18 mouse cellular contexts compared by ENCODE assay signal in genomic region chr2:28598692-28599568, GRCm38 (mm10). TPM values are rescaled to one million over a fixed set of nuclear protein-coding genes. Genes with fewer than 3 reads are reported as not detected.
DNase-seq lines count a peak whose midpoint lies in the region; ATAC-seq and TF ChIP-seq lines count a peak whose summit lies in the region.
"Had no signal": no experiment of that assay in that cellular context is flagged by ENCODE, and none has a peak within 500 bp of the region (broad histone marks: within the 10 kb centered on the region; RNA-seq: fewer than 3 reads in every experiment).

No protein-coding gene starts in this region.

- TF ChIP-seq POLR2A in limb, embryonic 14.5 days (IDR thresholded peaks at IDR 0.05; ENCODE audit: borderline replicate concordance, extremely low read depth, insufficient read depth, insufficient read length), result no peak

- H3K9ac ChIP-seq in intestine, embryonic 14.5 days (ENCODE audit: low read length), result no peak overlapping the region
- H3K9ac ChIP-seq in intestine, postnatal 0 days (ENCODE audit: low read depth, low read length), result no peak overlapping the region
- 0 out of 2 replicates have a peak overlapping the region, but pooled peaks have one; percentile 12 for H3K9ac ChIP-seq in limb, embryonic 14.5 days (ENCODE audit: low read depth, low read length, severe bottlenecking)
- H3K9ac ChIP-seq in intestine, embryonic 16.5 days (ENCODE audit: low read depth, low read length), result no peak overlapping the region
- H3K9ac ChIP-seq: lung, embryonic 15.5 days had no signal

- no peaks in the 10 kb centered on the region for H3K27me3 ChIP-seq in intestine, embryonic 14.5 days (replicated peaks; ENCODE audit: control insufficient read depth, insufficient read depth, low read length)
- H3K27me3 ChIP-seq in intestine, postnatal 0 days (replicated peaks; ENCODE audit: control insufficient read depth, insufficient read depth, low read length), result no peaks in the 10 kb centered on the region
- no peaks in the 10 kb centered on the region for H3K27me3 ChIP-seq in G1E (ENCODE audit: insufficient read depth, low read length)
- H3K27me3 ChIP-seq in limb, embryonic 14.5 days (ENCODE audit: control insufficient read depth, insufficient read depth, low read length), result no peaks in the 10 kb centered on the region
- H3K27me3 ChIP-seq in intestine, embryonic 16.5 days (replicated peaks; ENCODE audit: control insufficient read depth, insufficient read depth, low read length), result no peaks in the 10 kb centered on the region
- H3K27me3 ChIP-seq: lung, embryonic 15.5 days had no signal

- no peak overlapping the region for H3K4me2 ChIP-seq in intestine, embryonic 14.5 days (ENCODE audit: low read length)
- H3K4me2 ChIP-seq in intestine, postnatal 0 days (replicated peaks; ENCODE audit: low read depth), result no peak overlapping the region
- H3K4me2 ChIP-seq in limb, embryonic 14.5 days (replicated peaks; ENCODE audit: low read depth, low read length, severe bottlenecking), result no peak overlapping the region
- H3K4me2 ChIP-seq in intestine, embryonic 16.5 days (ENCODE audit: low read depth, low read length), result no peak overlapping the region
- H3K4me2 ChIP-seq: hindbrain, embryonic 12.5 days; lung, embryonic 15.5 days had no signal

- no peak overlapping the region for H3K4me3 ChIP-seq in intestine, embryonic 14.5 days (ENCODE audit: low read depth, low read length)
- H3K4me3 ChIP-seq in intestine, postnatal 0 days (ENCODE audit: low read depth, low read length), result no peak overlapping the region
- H3K4me3 ChIP-seq in G1E (ENCODE audit: low read depth, low read length), result peak overlapping the region; percentile 50; the same call in 1 of the 2 replicates
- no peak overlapping the region for H3K4me3 ChIP-seq in limb, embryonic 14.5 days (replicated peaks; ENCODE audit: low read length)
- H3K4me3 ChIP-seq in intestine, embryonic 16.5 days (ENCODE audit: low read length), result no peak overlapping the region
- H3K4me3 ChIP-seq: embryonic facial prominence, embryonic 10.5 days; hindbrain, embryonic 12.5 days; left cerebral cortex, adult 2 months; lung, embryonic 15.5 days; myocyte had no signal

- no peak for DNase-seq in intestine, embryonic 14.5 days (ENCODE audit: low spot score)
- DNase-seq in 416B (ENCODE audit: low read depth) (peak; percentile 99), G1E (ENCODE audit: low spot score) (no peak)
- no peak for DNase-seq in limb, embryonic 14.5 days (ENCODE audit: low spot score)
- no peak for DNase-seq in c-Kit-positive CD71-positive TER-119-positive erythroid progenitor cells, embryonic 14.5 days (ENCODE audit: low spot score)
- DNase-seq: adrenal gland, adult 8-10 months; cerebellum, adult 9-11 months; kidney, adult 18-20 months; right cerebral cortex, postnatal 4 days had no signal

- no peaks in the 10 kb centered on the region for H3K9me3 ChIP-seq in intestine, embryonic 14.5 days (ENCODE audit: control insufficient read depth, low read length)
- no peaks in the 10 kb centered on the region for H3K9me3 ChIP-seq in intestine, postnatal 0 days (ENCODE audit: control insufficient read depth)
- no peaks in the 10 kb centered on the region for H3K9me3 ChIP-seq in G1E (replicated peaks)
- no peaks in the 10 kb centered on the region for H3K9me3 ChIP-seq in limb, embryonic 14.5 days (ENCODE audit: control insufficient read depth, low read length)
- no peaks in the 10 kb centered on the region for H3K9me3 ChIP-seq in intestine, embryonic 16.5 days (ENCODE audit: control insufficient read depth, low read length)
- H3K9me3 ChIP-seq: embryonic facial prominence, embryonic 10.5 days; hindbrain, embryonic 12.5 days; lung, embryonic 15.5 days had no signal

- peak overlapping the region; percentile 38; the same call in 1 of the 2 replicates for H3K27ac ChIP-seq in intestine, embryonic 14.5 days (ENCODE audit: low read depth)
- no peak overlapping the region for H3K27ac ChIP-seq in intestine, postnatal 0 days (ENCODE audit: low read depth, low read length)
- no peak overlapping the region for H3K27ac ChIP-seq in limb, embryonic 14.5 days (replicated peaks; ENCODE audit: low read depth, low read length)
- no peak overlapping the region for H3K27ac ChIP-seq in intestine, embryonic 16.5 days (ENCODE audit: low read length)
- H3K27ac ChIP-seq: embryonic facial prominence, embryonic 10.5 days; hindbrain, embryonic 12.5 days; left cerebral cortex, adult 2 months; lung, embryonic 15.5 days had no signal

- H3K4me1 ChIP-seq in intestine, embryonic 14.5 days (replicated peaks; ENCODE audit: control insufficient read depth, insufficient read depth, low read length), result peaks cover 13% of the 10 kb centered on the region
- H3K4me1 ChIP-seq in intestine, postnatal 0 days (replicated peaks; ENCODE audit: control insufficient read depth, insufficient read depth, low read length), result no peaks in the 10 kb centered on the region
- peaks cover 91% of the 10 kb centered on the region for H3K4me1 ChIP-seq in G1E (ENCODE audit: insufficient read depth, low read depth, low read length)
- H3K4me1 ChIP-seq in limb, embryonic 14.5 days (ENCODE audit: control insufficient read depth, insufficient read depth, low read length), result no peaks in the 10 kb centered on the region
- no peaks in the 10 kb centered on the region for H3K4me1 ChIP-seq in intestine, embryonic 16.5 days (ENCODE audit: control insufficient read depth, insufficient read depth, low read length)
- H3K4me1 ChIP-seq: lung, embryonic 15.5 days had no signal

- H3K36me3 ChIP-seq in intestine, embryonic 14.5 days (ENCODE audit: control insufficient read depth, insufficient read depth, low read length), result no peaks in the 10 kb centered on the region
- H3K36me3 ChIP-seq in intestine, postnatal 0 days (ENCODE audit: control insufficient read depth, insufficient read depth), result no peaks in the 10 kb centered on the region
- H3K36me3 ChIP-seq in G1E (replicated peaks), result peaks cover 4% of the 10 kb centered on the region
- no peaks in the 10 kb centered on the region for H3K36me3 ChIP-seq in limb, embryonic 14.5 days (ENCODE audit: control insufficient read depth, insufficient read depth, low read length)
- H3K36me3 ChIP-seq in intestine, embryonic 16.5 days (ENCODE audit: control insufficient read depth, insufficient read depth, low read length), result no peaks in the 10 kb centered on the region
- H3K36me3 ChIP-seq: embryonic facial prominence, embryonic 10.5 days; hindbrain, embryonic 12.5 days; lung, embryonic 15.5 days had no signal

- no peak for TF ChIP-seq CTCF in intestine, postnatal 0 days (IDR thresholded peaks at IDR 0.05; ENCODE audit: low read depth)
- no peak for TF ChIP-seq CTCF in G1E (IDR thresholded peaks at IDR 0.05; ENCODE audit: low read depth, low read length)

- WGBS in intestine, embryonic 14.5 days, result 61% methylated on average over 12 of the region's 12 CpGs
- 58% methylated on average over 12 of the region's 12 CpGs for WGBS in intestine, postnatal 0 days
- 68% methylated on average over 12 of the region's 12 CpGs for WGBS in limb, embryonic 14.5 days
- 56% methylated on average over 12 of the region's 12 CpGs for WGBS in intestine, embryonic 16.5 days

- no peak for ATAC-seq in intestine, embryonic 14.5 days (replicated peaks; ENCODE audit: low FRiP score, low TSS enrichment, low read depth)
- ATAC-seq in intestine, postnatal 0 days, result no peak
- no peak for ATAC-seq in G1E (ENCODE audit: extremely low read depth, insufficient number of reproducible peaks, low FRiP score, poor library complexity, severe bottlenecking)
- no peak for ATAC-seq in limb, embryonic 14.5 days (ENCODE audit: low FRiP score, low read depth)
- no peak for ATAC-seq in intestine, embryonic 16.5 days

RNA-seq across cellular contexts. Expression of gene Gtf3c5, which starts 15.4 kb away (rescaled TPM):
- 30.4 and 30.5 TPM in 2 replicates for polyA plus RNA-seq in intestine, embryonic 14.5 days (2014; fragmentation: Nextera tagmentation; extraction: Ambion mirVana)
- 8.4 and 8.9 TPM in 2 replicates for polyA plus RNA-seq in intestine, postnatal 0 days (2015; fragmentation: Nextera tagmentation; extraction: Ambion mirVana)
- total RNA-seq in G1E (2014; fragmentation: Nextera tagmentation), result 60.2 and 60.9 TPM in 2 replicates
- total RNA-seq in G1E (2017), result 16.6 and 19.0 TPM in 2 replicates
- polyA plus RNA-seq in G1E (2012), result 19.6 and 26.0 TPM in 2 replicates
- polyA plus RNA-seq in limb, embryonic 14.5 days (2012; rRNA removed), result 52.4 and 52.6 TPM in 2 replicates
- polyA plus RNA-seq in limb, embryonic 14.5 days (2014; fragmentation: Nextera tagmentation; extraction: Ambion mirVana), result 29.7 and 31.1 TPM in 2 replicates
- polyA plus RNA-seq in intestine, embryonic 16.5 days (2015; fragmentation: Nextera tagmentation; extraction: Ambion mirVana), result 27.5 and 32.2 TPM in 2 replicates

RNA-seq across cellular contexts. Expression of gene Gfi1b, which starts 22.9 kb away (rescaled TPM):
- polyA plus RNA-seq in intestine, embryonic 14.5 days (2014; fragmentation: Nextera tagmentation; extraction: Ambion mirVana), result 0.27 TPM in 1 of 2 replicates, not detected in the other
- 0.34 TPM in 1 of 2 replicates, not detected in the other for polyA plus RNA-seq in intestine, postnatal 0 days (2015; fragmentation: Nextera tagmentation; extraction: Ambion mirVana)
- total RNA-seq in G1E (2014; fragmentation: Nextera tagmentation), result 537 and 588 TPM in 2 replicates
- 104 and 131 TPM in 2 replicates for total RNA-seq in G1E (2017)
- 649 and 739 TPM in 2 replicates for polyA plus RNA-seq in G1E (2012)
- 0.33 and 0.51 TPM in 2 replicates for polyA plus RNA-seq in limb, embryonic 14.5 days (2012; rRNA removed)
- 0.29 and 0.32 TPM in 2 replicates for polyA plus RNA-seq in limb, embryonic 14.5 days (2014; fragmentation: Nextera tagmentation; extraction: Ambion mirVana)
- polyA plus RNA-seq in intestine, embryonic 16.5 days (2015; fragmentation: Nextera tagmentation; extraction: Ambion mirVana), result 1.1 and 2.5 TPM in 2 replicates
- total RNA-seq: adrenal gland, adult 8-10 months; left cerebral cortex, adult 2 months had no signal
- polyA plus RNA-seq: myocyte had no signal

RNA-seq across cellular contexts. Expression of gene Cel, which starts 35.7 kb away (rescaled TPM):
- polyA plus RNA-seq in intestine, embryonic 14.5 days (2014; fragmentation: Nextera tagmentation; extraction: Ambion mirVana), result 67.3 TPM in 1 of 2 replicates, not detected in the other
- polyA plus RNA-seq in intestine, postnatal 0 days (2015; fragmentation: Nextera tagmentation; extraction: Ambion mirVana), result 5.5 and 7.9 TPM in 2 replicates
- total RNA-seq in G1E (2014; fragmentation: Nextera tagmentation) (not detected in 2 replicates), G1E (2017) (not detected in 2 replicates)
- polyA plus RNA-seq in G1E (2012), result not detected in 2 replicates
- polyA plus RNA-seq in limb, embryonic 14.5 days (2012; rRNA removed), result 0.06 and 0.12 TPM in 2 replicates
- polyA plus RNA-seq in limb, embryonic 14.5 days (2014; fragmentation: Nextera tagmentation; extraction: Ambion mirVana), result not detected in 2 replicates
- polyA plus RNA-seq in intestine, embryonic 16.5 days (2015; fragmentation: Nextera tagmentation; extraction: Ambion mirVana), result 383 and 542 TPM in 2 replicates
- total RNA-seq: adrenal gland, adult 8-10 months; CH12.LX; left cerebral cortex, adult 2 months; megakaryocyte-erythroid progenitor cell, adult 5-6 weeks had no signal
- polyA plus RNA-seq: embryonic facial prominence, embryonic 10.5 days; hindbrain, embryonic 12.5 days; lung, embryonic 15.5 days; myocyte had no signal

RNA-seq across cellular contexts. Expression of gene Tsc1, which starts 42.1 kb away (rescaled TPM):
- polyA plus RNA-seq in intestine, embryonic 14.5 days (2014; fragmentation: Nextera tagmentation; extraction: Ambion mirVana), result 17.2 and 19.4 TPM in 2 replicates
- polyA plus RNA-seq in intestine, postnatal 0 days (2015; fragmentation: Nextera tagmentation; extraction: Ambion mirVana), result 6.5 and 8.2 TPM in 2 replicates
- total RNA-seq in G1E (2014; fragmentation: Nextera tagmentation) (35.7 and 39.0 TPM in 2 replicates), G1E (2017) (22.1 and 26.6 TPM in 2 replicates)
- polyA plus RNA-seq in G1E (2012), result 3.5 and 5.8 TPM in 2 replicates
- polyA plus RNA-seq in limb, embryonic 14.5 days (2012; rRNA removed), result 18.5 and 20.4 TPM in 2 replicates
- 15.7 and 17.8 TPM in 2 replicates for polyA plus RNA-seq in limb, embryonic 14.5 days (2014; fragmentation: Nextera tagmentation; extraction: Ambion mirVana)
- polyA plus RNA-seq in intestine, embryonic 16.5 days (2015; fragmentation: Nextera tagmentation; extraction: Ambion mirVana), result 12.6 and 13.8 TPM in 2 replicates

Comparison
In these comparisons a context has a peak if more than half of its experiments do, and no peak if none do; other contexts are left out.
1. RNA of gene Gfi1b, which starts 22.9 kb away (polyA plus RNA-seq): 649 to 739 TPM in G1E; 1.1 to 2.5 TPM in intestine, embryonic 16.5 days, 0.29 to 0.51 TPM in limb, embryonic 14.5 days, 0.27 TPM in intestine, embryonic 14.5 days and 0.34 TPM in intestine, postnatal 0 days; every median in the first group is over 100 times any median in the second.